Mouse (Mus musculus) MEL (cell line): ENCODE measurements around the gene Sik3. TPM values are rescaled to one million over a fixed set of nuclear protein-coding genes. Genes with fewer than 3 reads are reported as not detected.
"Not testable (repeated sequence)": the region's sequence is repeated elsewhere in the genome, so short reads cannot be mapped to it uniquely, and the experiment has no call there.

ENCODE experiments used
- DNase-seq: peaks from one replicate; pipeline ENCODE4 v3.0.0; 2011; ENCODE audit warnings: low read depth, low spot score
- H3K27ac ChIP-seq: 2 replicates; pipeline ENCODE4 v1.5.1; 2012; ENCODE audit warnings: low read depth, mild to moderate bottlenecking, control low read depth, low read length, moderate library complexity; ENCODE audit not compliant: control insufficient read depth
- H3K27me3 ChIP-seq, 2 experiments: fragments of 150-350 bp in 1 of 2; sonication (generic) in 1 of 2; 2 replicates each; pipeline ENCODE4 v1.6.1; 2012; ENCODE audit warnings: low read length in 2 of 2, mild to moderate bottlenecking in 2 of 2, improper control_type of control experiment in 1 of 2, moderate library complexity in 1 of 2; ENCODE audit not compliant: insufficient read depth in 2 of 2, control insufficient read depth in 1 of 2
- H3K36me3 ChIP-seq, 2 experiments: 2 replicates each; pipeline ENCODE4 v1.6.1; 2012 to 2014; ENCODE audit warnings: low read length in 2 of 2, improper control_type of control experiment in 1 of 2, inconsistent platforms in 1 of 2, mild to moderate bottlenecking in 1 of 2; ENCODE audit not compliant: insufficient read depth in 2 of 2, control insufficient read depth in 1 of 2
- H3K4me1 ChIP-seq, 2 experiments: fragments of 150-350 bp in 1 of 2; sonication (generic) in 1 of 2; 2 replicates each; pipeline ENCODE4 v1.6.1; 2012; ENCODE audit warnings: low read length in 2 of 2, improper control_type of control experiment in 1 of 2, mild to moderate bottlenecking in 1 of 2; ENCODE audit not compliant: insufficient read depth in 2 of 2, control insufficient read depth in 1 of 2
- H3K4me3 ChIP-seq, 2 experiments: fragments of 150-350 bp in 1 of 2; sonication (generic) in 1 of 2; 2 replicates each; pipeline ENCODE4 v1.5.1; 2012; ENCODE audit warnings: low read depth in 2 of 2, low read length in 2 of 2, mild to moderate bottlenecking in 2 of 2, moderate library complexity in 2 of 2, control low read depth in 1 of 2, improper control_type of control experiment in 1 of 2; ENCODE audit not compliant: control insufficient read depth in 1 of 2, insufficient read depth in 1 of 2
- H3K79me2 ChIP-seq: 2 replicates; pipeline ENCODE4 v1.6.1; 2012; ENCODE audit warnings: mild to moderate bottlenecking, low read length, moderate library complexity; ENCODE audit not compliant: control insufficient read depth, poor library complexity, insufficient read depth
- H3K9ac ChIP-seq: 2 replicates; pipeline ENCODE4 v1.6.1; 2012; ENCODE audit warnings: low read depth, mild to moderate bottlenecking, control low read depth, low read length, moderate library complexity; ENCODE audit not compliant: control insufficient read depth, poor library complexity, severe bottlenecking
- H3K9me3 ChIP-seq: fragments of 150-350 bp; sonication (generic); replicated peaks from 2 replicates; pipeline ENCODE4 v1.6.1; 2012; ENCODE audit warnings: mild to moderate bottlenecking, low read length, improper control_type of control experiment, moderate library complexity; ENCODE audit not compliant: insufficient read depth
- CHD1 ChIP-seq: IDR thresholded peaks from 2 replicates; pipeline ENCODE4 v1.6.1; 2012; ENCODE audit warnings: low read depth, mild to moderate bottlenecking, inconsistent platforms, low read length, improper control_type of control experiment
- ETS1 ChIP-seq: IDR thresholded peaks from 2 replicates; pipeline ENCODE4 v1.6.1; 2012; ENCODE audit warnings: low read depth, mild to moderate bottlenecking, inconsistent platforms, low read length, improper control_type of control experiment, moderate library complexity
- MAFK ChIP-seq: IDR thresholded peaks from 2 replicates; pipeline ENCODE4 v1.6.1; 2011; ENCODE audit warnings: low read depth, mild to moderate bottlenecking, low read length, improper control_type of control experiment, borderline replicate concordance
- MXI1 ChIP-seq: IDR thresholded peaks from 2 replicates; pipeline ENCODE4 v1.6.1; 2011; ENCODE audit warnings: mild to moderate bottlenecking, low read depth, low read length, improper control_type of control experiment
- POLR2AphosphoS5 ChIP-seq: IDR thresholded peaks from 2 replicates; pipeline ENCODE4 v1.6.1; 2012; ENCODE audit warnings: low read depth, borderline replicate concordance, mild to moderate bottlenecking, inconsistent platforms, low read length, moderate library complexity, mixed read lengths
- RCOR1 ChIP-seq: IDR thresholded peaks from 2 replicates; pipeline ENCODE4 v1.6.1; 2012; ENCODE audit warnings: low read depth, mild to moderate bottlenecking, inconsistent platforms, low read length, improper control_type of control experiment
- SMC3 ChIP-seq: IDR thresholded peaks from 2 replicates; pipeline ENCODE4 v1.6.1; 2011; ENCODE audit warnings: low read depth, low read length, improper control_type of control experiment
- TAL1 ChIP-seq: IDR thresholded peaks from 2 replicates; pipeline ENCODE4 v1.6.1; 2012; ENCODE audit warnings: mild to moderate bottlenecking, inconsistent platforms, low read length, moderate library complexity, mixed read lengths
- TBP ChIP-seq: IDR thresholded peaks from 2 replicates; pipeline ENCODE4 v1.8.0; 2011; ENCODE audit warnings: low read depth, low read length, improper control_type of control experiment
- UBTF ChIP-seq: IDR thresholded peaks from 2 replicates; pipeline ENCODE4 v1.6.1; 2012; ENCODE audit warnings: low read depth, mild to moderate bottlenecking, inconsistent platforms, low read length, improper control_type of control experiment, moderate library complexity, borderline replicate concordance; ENCODE audit not compliant: insufficient read depth
- ZMIZ1 ChIP-seq: IDR thresholded peaks from 2 replicates; pipeline ENCODE4 v1.6.1; 2012; ENCODE audit warnings: low read depth, mild to moderate bottlenecking, inconsistent platforms, low read length, improper control_type of control experiment, moderate library complexity
- polyA plus RNA-seq, 2 experiments: library from polyadenylated mRNA; stranded (reverse) in 1 of 2; unstranded in 1 of 2; fragments of >175 nt in 1 of 2; fragments of >200 nt in 1 of 2; gene quantifications; 2 replicates each; pipeline versions ENCODE4 v1.2.1 to v1.2.4; 2012; ENCODE audit warnings: low replicate concordance in 2 of 2, low read depth in 1 of 2; ENCODE audit not compliant: insufficient read length in 2 of 2, insufficient read depth in 1 of 2, missing spikeins in 1 of 2
- total RNA-seq: library from RNA; depleted of rRNA; stranded (reverse); fragments of 300-350 nt; gene quantifications from 2 replicates; pipeline ENCODE4 v1.2.3, GENCODE M21; 2012

Sik3 gene
- total and polyA plus RNA-seq, 3 experiments, result 78.7 to 111 TPM; not detected in 1

- Histone ChIP-seq H3K36me3 (peaks cover 0 to 28% of the 10 kb centered on the region in 2 experiments; a peak in 2 of 4 replicates), H3K4me1 (no peaks in the 10 kb centered on the region), H3K9me3 (no peaks in the 10 kb centered on the region), H3K79me2 (peaks cover 2% of the 10 kb centered on the region; the same call in 1 of the 2 replicates), H3K4me3 (no peak overlapping the region), H3K27ac (no peak overlapping the region), H3K27me3 (no peaks in the 10 kb centered on the region), H3K9ac (no peak overlapping the region)
- no peak for DNase-seq
- TF ChIP-seq CHD1 (no peak), ETS1 (no peak), UBTF (no peak), MXI1 (no peak), POLR2AphosphoS5 (no peak), MAFK (no peak), RCOR1 (no peak), ZMIZ1 (no peak), SMC3 (no peak), TBP (no peak)
These were observed 114.7 kb downstream of the Sik3 start for GRCm38 (mm10) chr9:46127326-46127725.

GRCm38 (mm10) chr9:46129241-46129640 lies 116.6 kb downstream of the Sik3 start:
- Histone ChIP-seq H3K27me3 (no peaks in the 10 kb centered on the region), H3K4me1 (no peaks in the 10 kb centered on the region), H3K36me3 (peaks cover 0 to 22% of the 10 kb centered on the region in 2 experiments; a peak in 2 of 4 replicates), H3K79me2 (no peaks in the 10 kb centered on the region), H3K4me3 (no peak overlapping the region), H3K9ac (no peak overlapping the region), H3K27ac (no peak overlapping the region), H3K9me3 (no peaks in the 10 kb centered on the region)
- no peak for TF ChIP-seq TAL1
- no peak for DNase-seq

GRCm38 (mm10) chr9:46132821-46133220 lies 120.2 kb downstream of the Sik3 start:
- not testable (repeated sequence) for H3K9me3 ChIP-seq, H3K9ac ChIP-seq, H3K27me3 ChIP-seq, DNase-seq, H3K79me2 ChIP-seq, H3K4me3 ChIP-seq, H3K27ac ChIP-seq, H3K4me1 ChIP-seq
- H3K36me3 ChIP-seq, result peaks cover 0 to 16% of the 10 kb centered on the region in 2 experiments; a peak in 2 of 4 replicates
